Mouse (Mus musculus): ENCODE measurements around the gene Hprt.
"Not testable (repeated sequence)": the region's sequence is repeated elsewhere in the genome, so short reads cannot be mapped to it uniquely, and the experiment has no call there.

- TF ChIP-seq CTCF (IDR thresholded peaks at IDR 0.05; ENCODE audit: insufficient read depth, low read length); POLR2A (IDR thresholded peaks at IDR 0.05; ENCODE audit: borderline replicate concordance, extremely low read depth, low read depth, low read length): not testable (repeated sequence)
These were observed 6.8 kb downstream of the Hprt start for GRCm38 (mm10) chrX:52994726-52995125.
